Mouse (Mus musculus) myocyte (in vitro differentiated cells): Measurements from ENCODE around the gene Adamts13.

ENCODE experiments used
- CEBPB ChIP-seq: IDR thresholded peaks from 2 replicates; pipeline ENCODE4 v1.6.1; 2011; ENCODE audit warnings: mild to moderate bottlenecking, moderate library complexity; ENCODE audit not compliant: poor library complexity, insufficient read depth, severe bottlenecking
- E2F4 ChIP-seq: IDR thresholded peaks from one replicate; pipeline ENCODE4 v1.6.1; 2011; ENCODE audit warnings: mild to moderate bottlenecking, control low read depth, moderate library complexity; ENCODE audit not compliant: insufficient read depth
- MAX ChIP-seq: IDR thresholded peaks from one replicate; pipeline ENCODE4 v1.6.1; 2011; ENCODE audit warnings: low read depth, mild to moderate bottlenecking, control low read depth
- MYOD1 ChIP-seq, 3 experiments: IDR thresholded peaks; one replicate each; pipeline ENCODE4 v1.6.1; 2011; ENCODE audit warnings: control low read depth in 2 of 3, low read depth in 2 of 3, mild to moderate bottlenecking in 2 of 3, moderate library complexity in 1 of 3; ENCODE audit not compliant: insufficient read length in 2 of 3, control insufficient read depth in 1 of 3
- MYOG ChIP-seq, 3 experiments: IDR thresholded peaks; one replicate each; pipeline ENCODE4 v1.6.1; 2011; ENCODE audit warnings: control low read depth in 2 of 3, low read depth in 2 of 3, mild to moderate bottlenecking in 2 of 3; ENCODE audit not compliant: insufficient read length in 2 of 3, control insufficient read depth in 1 of 3, insufficient read depth in 1 of 3
- POLR2A ChIP-seq: IDR thresholded peaks from one replicate; pipeline ENCODE4 v1.6.1; 2011; ENCODE audit warnings: low read depth, mild to moderate bottlenecking, control low read depth, moderate library complexity; ENCODE audit not compliant: insufficient read length
- POLR2AphosphoS2 ChIP-seq: IDR thresholded peaks from one replicate; pipeline ENCODE4 v1.6.1; 2011; ENCODE audit warnings: low read depth, control low read depth; ENCODE audit not compliant: insufficient read length
- REST ChIP-seq: IDR thresholded peaks from one replicate; pipeline ENCODE4 v1.6.1; 2011; ENCODE audit warnings: mild to moderate bottlenecking, control low read depth, moderate library complexity; ENCODE audit not compliant: insufficient read depth, insufficient read length
- SRF ChIP-seq: IDR thresholded peaks from one replicate; pipeline ENCODE4 v1.6.1; 2011; ENCODE audit warnings: low read depth; ENCODE audit not compliant: control insufficient read depth, insufficient read length
- TCF12 ChIP-seq: IDR thresholded peaks from one replicate; pipeline ENCODE4 v1.6.1; 2011; ENCODE audit warnings: mild to moderate bottlenecking, control low read depth; ENCODE audit not compliant: poor library complexity, insufficient read depth, severe bottlenecking
- TCF3 ChIP-seq: IDR thresholded peaks from one replicate; pipeline ENCODE4 v1.6.1; 2011; ENCODE audit warnings: low read depth, control low read depth; ENCODE audit not compliant: insufficient read length
- USF1 ChIP-seq: IDR thresholded peaks from one replicate; pipeline ENCODE4 v1.6.1; 2011; ENCODE audit warnings: low read depth, mild to moderate bottlenecking, control low read depth, moderate library complexity

- no peak for TF ChIP-seq POLR2A
- no peak for TF ChIP-seq TCF12
- TF ChIP-seq MAX = no peak
- TF ChIP-seq TCF3 = no peak
- TF ChIP-seq MYOD1 (IDR thresholded peaks at IDR 0.05; ENCODE audit: control insufficient read depth in 1 of 3, insufficient read length in 2 of 3, low read depth in 2 of 3) = no peak
- no peak for TF ChIP-seq POLR2AphosphoS2
- no peak for TF ChIP-seq SRF
- TF ChIP-seq E2F4 = no peak
- TF ChIP-seq USF1 = no peak
- no peak for TF ChIP-seq CEBPB
- TF ChIP-seq MYOG (IDR thresholded peaks at IDR 0.05; ENCODE audit: control insufficient read depth in 1 of 3, insufficient read depth in 1 of 3, insufficient read length in 2 of 3, low read depth in 2 of 3) = no peak
- no peak for TF ChIP-seq REST
These were observed 42.8 kb upstream of the Adamts13 start for GRCm38 (mm10) chr2:26930390-26930789.
